Mouse (Mus musculus) cerebellum, adult (tissue): ENCODE measurements at regions not wholly inside any gene's neighbourhood (a gene's known extent, or its start where the extent isn't known, plus 50 kb on each side); places are given as distances from the start of the nearest gene placed in this dataset.

ENCODE experiments used
- ATAC-seq: cut with Nextera tagmentation; 2 replicates; pipeline ENCODE4 v1.9.2; 2017; ENCODE audit warnings: mild to moderate bottlenecking, moderate library complexity, mixed read lengths; ENCODE audit not compliant: insufficient number of reproducible peaks, low FRiP score, low TSS enrichment

DNA sequence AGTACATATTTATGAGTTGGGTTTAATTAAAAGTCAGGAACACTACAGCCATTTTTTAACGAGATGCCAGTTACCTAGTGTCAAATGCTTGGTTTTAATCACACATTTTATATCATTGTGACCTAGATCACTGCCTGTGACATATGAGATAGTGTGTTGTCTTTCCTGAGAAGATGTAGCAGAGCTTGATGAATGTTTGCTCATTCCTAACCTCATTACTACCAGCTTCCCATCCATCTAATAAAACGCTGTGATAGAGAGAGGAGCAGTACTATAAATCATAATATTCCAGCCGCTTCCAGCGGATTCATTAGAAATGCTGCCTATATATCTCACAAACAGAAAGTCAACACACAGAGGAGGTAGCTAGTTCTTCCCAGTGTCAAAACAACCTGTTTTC lies 163.6 kb downstream of the Aldoart1 start:
- no peak for ATAC-seq

GRCm38 (mm10) chr4:72674006-72674405 lies 178.4 kb downstream of the Aldoart1 start:
- no peak for ATAC-seq

DNA sequence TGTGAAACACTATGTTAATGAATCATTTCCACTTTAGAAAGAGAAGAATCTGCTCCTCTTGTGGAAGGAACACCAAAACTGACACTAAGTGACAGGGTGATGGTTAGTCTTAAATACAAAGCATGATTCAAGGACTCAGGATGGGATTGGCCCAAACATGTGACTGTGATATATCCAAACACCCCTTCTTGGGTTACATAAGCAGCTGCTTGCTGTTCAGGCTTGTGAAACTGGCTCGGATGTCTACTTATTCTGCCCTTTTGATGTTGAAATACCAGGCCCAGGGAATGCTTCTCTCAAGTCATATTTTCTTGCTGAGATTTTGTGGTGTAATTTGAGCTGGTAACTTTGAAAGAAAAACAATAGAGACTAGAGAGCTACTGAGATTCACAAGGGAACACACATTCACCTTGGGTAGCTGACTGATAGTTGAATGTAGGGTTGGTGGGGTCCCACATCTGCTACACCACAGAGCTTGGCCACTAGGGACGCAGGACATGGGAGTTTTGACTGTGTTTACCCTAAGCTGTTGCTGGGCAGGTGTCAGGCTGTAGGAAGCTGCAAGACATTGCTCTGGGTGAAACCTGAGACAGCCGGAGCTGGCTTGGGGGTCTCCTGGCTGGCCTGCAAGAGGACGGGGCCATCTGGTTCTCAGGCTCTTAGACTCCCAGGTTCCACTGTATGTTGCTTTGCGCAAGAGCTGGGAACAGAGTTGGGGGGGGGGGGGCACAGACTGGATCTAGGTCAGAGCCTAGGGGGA lies 180.6 kb downstream of the Aldoart1 start:
- no peak for ATAC-seq

DNA sequence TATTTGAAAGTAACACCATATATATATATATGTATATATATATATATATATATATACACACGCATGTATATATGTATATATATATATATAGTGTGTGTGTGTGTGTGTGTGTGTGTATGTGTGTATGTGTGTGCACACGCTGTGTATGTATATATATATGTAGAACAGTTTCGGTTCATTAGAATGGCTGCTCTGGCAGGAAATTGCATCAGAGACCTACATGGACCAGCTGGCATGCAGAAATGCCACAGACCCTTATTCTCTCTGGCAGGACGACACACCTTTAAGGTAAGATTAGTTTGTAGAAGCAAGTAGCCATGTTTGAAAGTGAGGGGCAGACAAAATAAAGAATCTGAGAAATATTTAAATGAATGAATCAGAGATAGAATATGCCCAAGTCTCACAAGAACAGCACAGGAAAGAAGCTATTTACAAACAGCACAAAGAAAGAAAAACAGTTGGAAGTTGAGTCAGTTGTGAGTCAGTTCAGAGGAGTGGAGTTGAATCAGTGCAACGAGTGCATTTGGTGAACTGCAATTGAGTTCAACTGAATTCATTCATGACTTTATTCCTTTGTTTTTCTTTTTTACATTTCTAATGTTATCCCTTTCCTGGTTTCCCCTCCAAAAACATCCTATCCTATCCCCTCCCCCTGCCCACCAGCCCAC lies 182.5 kb downstream of the Aldoart1 start:
- ATAC-seq: no peak

GRCm38 (mm10) chr4:72664379-72664778 lies 188.1 kb downstream of the Aldoart1 start:
- ATAC-seq: no peak

GRCm38 (mm10) chr4:72662477-72662876 lies 190.0 kb downstream of the Aldoart1 start:
- ATAC-seq: no peak

DNA sequence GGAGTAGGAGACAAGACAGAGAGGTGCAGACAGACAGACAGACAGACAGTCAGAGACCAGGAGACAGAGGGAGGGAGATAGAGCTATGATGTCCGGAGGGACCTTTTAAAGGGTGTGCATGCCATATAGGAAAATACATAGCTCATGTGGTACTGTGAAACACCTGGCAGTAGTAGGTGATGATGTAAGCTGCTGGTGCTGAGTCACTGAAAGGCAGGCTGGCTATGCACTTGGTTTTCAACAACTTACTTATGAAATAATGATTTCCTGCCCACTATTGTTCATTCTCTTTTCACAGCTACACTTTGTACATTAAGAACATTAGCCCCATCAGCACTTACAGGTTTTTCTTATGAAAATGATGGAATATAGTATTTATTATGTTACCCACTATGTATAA lies 196.2 kb downstream of the Aldoart1 start:
- ATAC-seq: no peak

DNA sequence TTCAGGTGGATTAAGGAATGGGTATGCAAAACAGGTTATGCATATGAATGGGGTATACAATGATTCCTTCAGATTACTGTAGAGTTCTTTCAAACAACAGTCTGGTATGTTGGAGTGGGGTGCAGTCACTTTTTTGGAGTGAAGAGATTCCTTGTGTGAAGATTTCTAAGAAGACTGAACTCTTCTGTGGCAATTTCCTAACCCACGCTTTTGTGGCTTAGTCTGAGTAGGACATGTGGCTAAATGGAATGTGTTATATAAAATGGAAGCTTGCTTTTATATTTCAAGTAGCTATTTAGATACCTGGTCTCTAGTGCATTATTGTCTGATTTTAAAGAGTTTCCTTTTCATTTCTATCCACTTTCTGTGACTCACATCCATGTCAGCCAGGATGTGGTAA lies 205.3 kb downstream of the Aldoart1 start:
- ATAC-seq: no peak

DNA sequence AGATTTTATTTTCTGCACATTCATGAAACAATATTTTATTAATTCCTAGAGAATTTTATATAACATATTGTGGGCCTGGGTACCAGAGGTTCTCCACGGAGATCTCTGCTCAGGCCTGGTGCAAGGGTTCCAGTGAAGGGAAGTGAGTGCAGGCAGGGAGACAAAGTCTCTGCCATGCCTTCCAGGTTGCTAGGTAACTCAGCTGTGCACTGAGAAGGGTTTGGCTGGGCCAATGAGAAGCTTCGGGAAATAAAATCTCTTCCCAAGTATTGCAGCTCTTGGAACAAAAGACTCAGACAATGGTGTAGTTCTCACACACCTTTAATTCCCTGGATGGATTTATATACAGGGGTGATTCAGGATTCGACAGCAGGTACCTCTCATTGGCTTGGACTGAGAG lies 223.0 kb downstream of the Aldoart1 start:
- ATAC-seq: no peak

DNA sequence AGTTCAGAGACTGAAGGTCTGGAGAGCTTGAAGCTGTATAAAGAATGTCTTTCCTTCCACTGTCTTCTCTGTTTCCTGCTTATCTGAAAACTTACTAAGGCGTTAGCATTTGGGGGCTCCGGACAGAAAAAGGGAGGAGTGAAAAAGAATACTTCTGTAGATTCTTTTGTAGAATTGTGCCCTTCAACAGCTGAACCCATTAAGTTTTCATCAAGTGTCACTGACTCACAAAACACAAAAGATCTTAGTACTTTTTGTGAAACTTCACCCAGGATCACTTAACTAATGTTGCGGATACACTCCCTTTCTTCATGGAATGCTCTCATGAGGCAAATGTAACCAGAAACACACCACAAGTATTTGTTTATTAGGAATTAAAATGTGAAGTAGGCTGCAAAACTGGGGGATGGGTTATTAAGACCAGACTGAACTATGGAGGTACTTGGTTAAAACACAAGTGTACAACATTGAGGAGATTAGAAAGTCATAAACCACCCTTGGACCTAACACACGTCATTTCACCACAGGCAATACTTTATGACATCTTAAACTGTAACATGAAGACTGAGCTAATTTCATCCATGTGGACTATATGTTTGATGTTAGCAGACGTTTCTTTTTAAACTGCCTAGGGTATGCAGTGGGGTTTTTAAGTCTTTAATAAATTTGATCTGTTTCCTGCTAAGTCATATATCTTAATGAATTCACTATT lies 225.1 kb downstream of the Aldoart1 start:
- ATAC-seq: no peak

GRCm38 (mm10) chr4:72605107-72605506 lies 247.3 kb downstream of the Aldoart1 start:
- ATAC-seq: no peak

DNA sequence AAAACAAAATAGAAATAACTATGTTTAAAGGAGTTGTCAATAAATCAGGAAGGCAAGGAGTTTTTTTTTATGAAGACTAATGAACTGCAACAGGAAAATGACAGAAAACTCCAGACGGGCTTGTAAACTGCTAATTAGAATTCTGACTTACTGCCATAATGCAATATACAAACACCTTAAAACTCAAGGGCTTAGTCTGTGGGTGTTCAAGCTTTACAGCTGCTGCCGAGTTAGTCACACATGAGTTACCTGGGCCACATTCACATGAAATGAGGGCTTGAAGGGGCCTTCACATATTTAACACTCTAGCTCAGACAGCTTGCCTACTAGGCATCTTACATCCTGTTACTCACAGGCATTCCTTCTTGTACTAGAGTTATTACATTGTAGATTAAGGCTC lies 256.9 kb downstream of the Aldoart1 start:
- ATAC-seq: no peak

DNA sequence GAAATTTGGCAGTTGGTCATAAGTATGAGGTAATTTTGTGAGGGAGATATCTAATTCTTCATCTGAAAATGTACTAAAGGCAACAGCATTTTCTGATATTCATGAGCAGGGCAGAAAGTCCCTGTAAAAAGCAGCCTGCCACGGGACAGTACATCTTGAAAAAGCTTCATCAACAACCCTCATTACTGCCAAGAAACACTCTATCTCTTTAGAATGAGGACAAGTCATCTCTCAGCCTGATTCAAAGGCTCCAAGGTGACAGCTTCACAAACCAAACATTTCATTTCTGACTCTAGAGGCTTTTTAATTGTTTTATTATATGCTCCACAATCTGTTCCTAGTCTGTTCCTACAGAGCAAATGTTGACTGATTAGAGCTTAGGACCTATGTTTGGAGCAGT lies 260.3 kb downstream of the Aldoart1 start:
- ATAC-seq: no peak

GRCm38 (mm10) chr4:72574946-72575345 lies 277.5 kb downstream of the Aldoart1 start:
- ATAC-seq: no peak

GRCm38 (mm10) chr4:72571924-72572323 lies 280.5 kb downstream of the Aldoart1 start:
- ATAC-seq: no peak

GRCm38 (mm10) chr4:72565186-72565585 lies 287.2 kb downstream of the Aldoart1 start:
- ATAC-seq: no peak

DNA sequence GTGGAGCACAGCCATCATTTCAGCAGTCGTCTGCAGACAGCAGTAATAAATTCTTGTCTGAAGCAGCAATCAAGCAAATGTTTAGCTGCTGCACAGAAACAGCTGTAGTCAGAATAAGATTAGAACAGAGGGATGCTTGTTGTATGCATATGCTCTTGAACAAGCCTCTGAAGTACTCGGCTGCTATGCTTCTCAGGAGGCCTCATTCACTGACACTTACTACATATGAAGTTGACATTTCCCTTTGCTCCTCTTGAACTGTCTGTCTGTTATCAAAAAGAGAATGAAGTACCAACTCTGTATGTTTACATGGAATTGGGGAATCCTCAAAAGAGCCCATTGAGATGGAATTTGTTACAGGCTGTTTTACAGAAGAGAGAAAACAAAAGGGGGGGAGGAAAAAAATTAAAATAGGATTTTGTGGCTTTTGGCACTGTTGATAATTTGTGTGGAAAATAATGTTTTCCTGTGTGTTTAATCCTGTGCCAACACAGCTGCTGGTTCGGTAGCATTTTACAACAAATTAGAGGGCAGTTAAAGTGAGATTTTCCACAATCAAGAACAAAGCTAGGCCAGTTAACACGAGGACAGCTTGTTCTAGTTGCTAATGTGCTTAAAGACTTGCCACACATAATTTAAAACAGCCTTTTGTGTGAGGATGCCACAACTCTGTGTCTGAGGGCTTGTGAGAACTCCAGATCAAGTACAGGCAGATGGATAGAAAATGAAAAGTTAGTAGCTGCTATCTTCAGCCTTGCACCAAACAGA lies 289.3 kb downstream of the Aldoart1 start:
- ATAC-seq: no peak

- no peak for ATAC-seq
Observed at GRCm38 (mm10) chr4:72554276-72554675, 298.2 kb downstream of the Aldoart1 start.

DNA sequence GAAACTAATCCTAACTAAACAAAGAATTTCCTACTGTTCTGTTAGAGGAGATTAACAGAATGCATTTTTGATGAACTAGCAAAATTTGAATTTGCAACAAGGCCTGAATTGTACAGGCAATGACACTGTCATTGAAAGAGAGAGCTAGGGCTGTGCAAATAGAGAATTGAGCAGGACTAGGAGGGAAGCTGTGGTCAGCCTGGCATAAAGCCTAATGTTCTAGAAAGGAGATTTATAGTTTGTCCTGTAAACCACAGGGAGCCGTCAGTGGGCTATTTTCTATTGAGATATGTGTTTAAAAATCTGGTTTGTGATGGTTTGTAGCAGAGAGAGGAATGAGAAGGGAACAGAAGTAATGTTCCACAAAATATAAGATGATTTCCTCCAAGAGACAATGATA lies 317.9 kb downstream of the Aldoart1 start:
- ATAC-seq: no peak

DNA sequence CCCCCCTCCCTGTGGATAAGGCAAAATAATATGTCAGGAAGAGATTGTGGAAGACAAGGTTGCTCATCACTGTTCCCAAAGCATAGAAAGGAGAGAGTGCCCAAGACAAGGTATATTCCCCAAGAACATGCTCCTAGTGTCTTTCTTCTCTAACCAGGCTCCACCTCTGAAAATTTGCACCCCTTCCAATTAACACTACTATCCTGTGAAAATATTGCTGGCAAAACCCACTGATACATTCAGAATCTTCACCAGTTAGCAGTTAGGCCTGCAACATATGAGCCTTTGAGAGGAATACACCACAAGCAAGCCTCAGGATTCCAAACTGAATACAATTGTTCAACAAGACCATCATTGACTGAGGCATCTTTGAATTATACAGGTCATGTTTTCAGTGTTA lies 323.9 kb upstream of the Tle1 start:
- no peak for ATAC-seq

- peak; percentile 72 for ATAC-seq
Observed at GRCm38 (mm10) chr4:72524100-72524499, 323.4 kb upstream of the Tle1 start.
